Mouse (Mus musculus) liver, embryonic 14.5 days (tissue): ENCODE measurements at regions not wholly inside any gene's neighbourhood (a gene's known extent, or its start where the extent isn't known, plus 50 kb on each side); places are given as distances from the start of the nearest gene placed in this dataset.

Experiments used
- ATAC-seq: fragments of 200-750 bp; cut with Nextera tagmentation; 2 replicates; pipeline ENCODE4 v1.8.0; 2017; ENCODE audit warnings: moderate number of reproducible peaks, mild to moderate bottlenecking, moderate library complexity; ENCODE audit not compliant: insufficient read depth
- DNase-seq, 3 experiments: peaks; one replicate each; pipeline ENCODE4 v3.0.0-alpha.2; 2012 to 2013; ENCODE audit warnings: low read depth in 3 of 3, low spot score in 3 of 3
- H3K27ac ChIP-seq: fragments of 300-500 bp; sonication (generic); 2 replicates; pipeline ENCODE4 v1.5.1; 2014; ENCODE audit warnings: moderate library complexity, mild to moderate bottlenecking, control low read depth, inconsistent platforms
- H3K27me3 ChIP-seq: fragments of 300-500 bp; sonication (generic); 2 replicates; pipeline ENCODE4 v1.6.1; 2014; ENCODE audit warnings: mild to moderate bottlenecking, low read length, moderate library complexity; ENCODE audit not compliant: control insufficient read depth, insufficient read depth
- H3K36me3 ChIP-seq: fragments of 300-500 bp; sonication (generic); replicated peaks from 2 replicates; pipeline ENCODE4 v1.6.1; 2014; ENCODE audit warnings: low read depth; ENCODE audit not compliant: control insufficient read depth, insufficient read depth
- H3K4me1 ChIP-seq, 2 experiments: fragments of 200-500 bp in 1 of 2; fragments of 300-500 bp in 1 of 2; sonication (generic) in 1 of 2; replicated peaks; 2 replicates each; pipeline ENCODE4 v1.6.1; 2012 to 2014; ENCODE audit warnings: antibody characterized with exemption in 1 of 2, inconsistent platforms in 1 of 2, low read length in 1 of 2; ENCODE audit not compliant: control insufficient read depth in 2 of 2, insufficient read depth in 2 of 2
- H3K4me2 ChIP-seq: fragments of 300-500 bp; sonication (generic); 2 replicates; pipeline ENCODE4 v1.6.1; 2014; ENCODE audit warnings: low read depth, mild to moderate bottlenecking, control low read depth, moderate library complexity
- H3K4me3 ChIP-seq, 2 experiments: fragments of 200-500 bp in 1 of 2; fragments of 300-500 bp in 1 of 2; sonication (generic) in 1 of 2; 2 replicates each; pipeline ENCODE4 v1.5.1; 2012 to 2014; ENCODE audit warnings: low read depth in 2 of 2, low read length in 2 of 2, mild to moderate bottlenecking in 2 of 2, control low read depth in 1 of 2, inconsistent platforms in 1 of 2, moderate library complexity in 1 of 2; ENCODE audit not compliant: insufficient read depth in 1 of 2
- H3K9ac ChIP-seq: fragments of 300-500 bp; sonication (generic); replicated peaks from 2 replicates; pipeline ENCODE4 v1.6.1; 2014; ENCODE audit warnings: mild to moderate bottlenecking, control low read depth, moderate library complexity
- H3K9me3 ChIP-seq: fragments of 300-500 bp; sonication (generic); 2 replicates; pipeline ENCODE4 v1.6.1; 2016; ENCODE audit warnings: low read length, mixed read lengths; ENCODE audit not compliant: control insufficient read depth
- CTCF ChIP-seq: IDR thresholded peaks from 2 replicates; pipeline ENCODE4 v1.5.1; 2016; ENCODE audit warnings: antibody characterized with exemption, low read depth, control low read depth
- EP300 ChIP-seq: IDR thresholded peaks from 2 replicates; pipeline ENCODE4 v1.6.1; 2016; ENCODE audit warnings: antibody characterized with exemption, low read depth
- WGBS: fragments of 180-500 bp; shearing (Covaris S2); extraction: QIAGEN DNeasy Blood & Tissue Kit; methylation state at CpG from one replicate; pipeline ENCODE4 v1.1.7; 2014; ENCODE audit not compliant: insufficient replicate concordance; 5-methylcytosine and 5-hydroxymethylcytosine counted together

DNA sequence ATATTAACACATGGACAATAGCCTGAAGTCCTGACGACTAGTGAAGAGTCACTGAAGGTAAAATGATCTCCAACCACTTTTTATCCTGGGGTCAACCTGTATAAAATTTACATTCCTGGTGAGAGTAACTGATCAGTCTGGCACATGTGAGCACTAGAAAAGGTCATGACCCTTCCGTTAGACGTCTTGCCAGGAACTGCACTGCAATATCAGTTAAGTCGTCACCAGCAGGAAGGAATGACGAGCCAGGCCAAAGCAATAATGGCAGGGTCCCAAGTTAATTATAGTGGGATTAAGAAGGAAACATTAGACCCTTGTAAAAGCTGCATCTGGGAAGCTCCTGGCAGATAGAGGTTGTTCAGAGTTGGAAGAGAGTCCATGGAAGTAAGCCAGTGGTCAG, 116.8 kb upstream of the Gm6657 start:
- no peak for TF ChIP-seq EP300
- no peak for TF ChIP-seq CTCF
- Histone ChIP-seq H3K9me3 (no peaks in the 10 kb centered on the region), H3K36me3 (no peaks in the 10 kb centered on the region), H3K4me1 (no peaks in the 10 kb centered on the region), H3K27me3 (no peaks in the 10 kb centered on the region), H3K27ac (no peak overlapping the region), H3K9ac (no peak overlapping the region), H3K4me2 (no peak overlapping the region), H3K4me3 (no peak overlapping the region)
- ATAC-seq, result no peak
- DNase-seq, result no peak
- 57% methylated on average over 5 of the region's 5 CpGs for WGBS

DNA sequence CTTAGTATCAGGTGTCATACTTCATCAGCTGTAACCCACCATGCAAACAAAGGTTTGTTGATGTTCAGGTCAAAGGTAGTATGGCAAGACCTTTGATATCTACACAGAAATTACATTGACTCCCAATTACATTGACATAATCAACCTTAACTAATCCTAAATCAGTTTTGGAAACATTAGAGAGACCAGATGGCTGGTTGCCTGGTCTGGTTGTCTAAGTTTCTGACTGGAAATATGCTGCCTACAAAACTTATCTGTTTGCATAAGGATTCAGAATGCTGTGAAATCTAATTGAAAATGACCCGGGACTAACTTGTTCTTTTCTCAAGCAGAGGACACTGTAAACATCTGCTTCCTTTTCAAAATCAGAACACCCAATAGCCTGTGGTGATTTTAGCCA, 111.9 kb upstream of the Gm6657 start:
- DNase-seq, result no peak
- no peak for TF ChIP-seq CTCF
- no peak for TF ChIP-seq EP300
- H3K36me3 ChIP-seq, result no peaks in the 10 kb centered on the region

DNA sequence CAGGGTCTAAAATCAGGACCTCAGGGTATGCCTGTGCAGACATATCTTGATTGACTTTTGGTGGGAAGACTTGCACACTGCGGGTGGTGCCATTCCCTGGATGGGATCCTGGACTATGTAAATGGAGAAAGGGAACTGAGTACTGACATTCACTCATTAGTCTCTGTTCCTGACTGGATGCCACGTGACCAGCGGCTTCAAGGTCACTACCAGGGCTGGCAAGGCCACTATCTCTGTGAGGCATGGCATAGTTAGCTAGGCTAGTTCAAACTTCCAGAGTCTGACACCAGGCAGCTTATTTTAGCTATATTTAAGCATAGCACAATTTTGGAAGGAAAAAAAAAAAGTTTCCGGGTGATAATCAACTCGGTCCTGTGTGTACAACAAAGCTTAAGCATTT, 108.0 kb upstream of the Gm6657 start:
- WGBS, result 71% methylated on average over 5 of the region's 5 CpGs
- no peak overlapping the region for H3K4me3 ChIP-seq
- no peaks in the 10 kb centered on the region for H3K36me3 ChIP-seq
- no peaks in the 10 kb centered on the region for H3K9me3 ChIP-seq
- ATAC-seq, result no peak
- no peak overlapping the region for H3K9ac ChIP-seq
- peaks cover 3% of the 10 kb centered on the region; the same call in 1 of the 2 replicates for H3K27me3 ChIP-seq
- no peak for DNase-seq
- no peak for TF ChIP-seq EP300
- TF ChIP-seq CTCF, result no peak
- no peak overlapping the region for H3K27ac ChIP-seq
- H3K4me1 ChIP-seq, result no peaks in the 10 kb centered on the region
- no peak overlapping the region for H3K4me2 ChIP-seq

More for the DNA sequence above, 111.9 kb upstream of the Gm6657 start:
- 59% methylated on average over 1 of the region's 1 CpGs for WGBS
- H3K4me3 ChIP-seq, result no peak overlapping the region
- H3K9me3 ChIP-seq, result no peaks in the 10 kb centered on the region
- no peak overlapping the region for H3K4me2 ChIP-seq
- no peak overlapping the region for H3K9ac ChIP-seq
- no peak for ATAC-seq
- no peaks in the 10 kb centered on the region for H3K27me3 ChIP-seq
- no peaks in the 10 kb centered on the region for H3K4me1 ChIP-seq
- no peak overlapping the region for H3K27ac ChIP-seq

DNA sequence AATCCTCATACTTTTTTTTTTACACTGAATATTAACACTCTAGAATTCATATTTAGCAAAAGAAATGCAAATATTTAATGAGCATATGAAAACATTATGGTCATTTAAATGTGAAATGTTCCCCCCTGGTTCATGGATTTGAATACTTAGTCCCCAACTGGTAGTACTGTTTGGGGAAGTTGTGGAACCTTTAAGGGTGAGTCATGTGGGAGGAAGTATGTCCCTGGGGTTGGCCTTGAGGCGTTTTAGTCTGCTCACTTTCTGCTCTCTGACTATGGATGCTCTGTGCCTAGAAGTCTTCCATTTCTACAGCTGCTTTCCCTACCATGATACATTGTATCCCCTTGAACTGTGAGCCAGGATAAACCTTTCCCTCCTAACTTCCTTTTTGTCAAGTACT, 106.1 kb upstream of the Gm6657 start:
- ATAC-seq (no peak), DNase-seq (no peak)
- Histone ChIP-seq H3K9ac (no peak overlapping the region), H3K27me3 (peaks cover 3% of the 10 kb centered on the region; the same call in 1 of the 2 replicates), H3K27ac (no peak overlapping the region), H3K4me1 (no peaks in the 10 kb centered on the region), H3K4me3 (no peak overlapping the region), H3K4me2 (no peak overlapping the region), H3K36me3 (no peaks in the 10 kb centered on the region), H3K9me3 (no peaks in the 10 kb centered on the region)
- WGBS, result 9% methylated on average over 1 of the region's 1 CpGs
- no peak for TF ChIP-seq EP300

DNA sequence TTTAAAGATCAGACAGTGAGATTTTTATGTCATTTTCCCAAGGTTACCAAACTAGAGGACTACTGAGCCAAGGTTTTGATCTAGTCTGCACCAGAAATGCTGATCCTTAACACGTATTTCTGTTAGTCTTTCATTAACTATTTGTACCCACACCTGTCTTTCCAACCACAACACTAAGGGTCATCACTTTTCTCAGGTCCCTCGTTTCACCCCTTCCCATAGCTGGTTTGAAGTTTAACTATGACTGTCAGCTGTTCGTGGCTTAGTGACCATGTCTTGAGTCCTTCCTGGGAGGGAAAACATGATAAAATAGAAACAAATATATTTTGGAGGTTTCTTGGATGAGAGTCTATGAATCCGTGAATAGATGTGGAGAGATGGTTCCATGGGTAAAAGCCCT, 99.6 kb upstream of the Gm6657 start:
- H3K36me3 ChIP-seq, result no peaks in the 10 kb centered on the region
- H3K27ac ChIP-seq, result no peak overlapping the region
- DNase-seq (no peak), ATAC-seq (no peak)
- no peaks in the 10 kb centered on the region for H3K9me3 ChIP-seq
- no peak overlapping the region for H3K9ac ChIP-seq
- 56% methylated on average over 4 of the region's 4 CpGs for WGBS
- no peak overlapping the region for H3K4me2 ChIP-seq
- H3K4me1 ChIP-seq, result no peaks in the 10 kb centered on the region
- TF ChIP-seq CTCF (no peak), EP300 (no peak)
- no peak overlapping the region for H3K4me3 ChIP-seq
- peaks cover 2% of the 10 kb centered on the region; the same call in 1 of the 2 replicates for H3K27me3 ChIP-seq
